Mouse (Mus musculus) lung, postnatal 14 days (tissue): ENCODE results near the gene Mlycd.

Experiments
- DNase-seq: peaks from one replicate; pipeline ENCODE4 v3.0.0; 2021

The Mlycd gene

GRCm38 (mm10) chr8:119404648-119405047 is 10.0 kb downstream of the Mlycd start:
- DNase-seq, result no peak

GRCm38 (mm10) chr8:119408311-119408710 is 13.6 kb downstream of the Mlycd start:
- DNase-seq, result no peak

GRCm38 (mm10) chr8:119412037-119412734 is 17.5 kb downstream of the Mlycd start:
- no peak for DNase-seq

- DNase-seq, result peak; percentile 82
Observed at GRCm38 (mm10) chr8:119412735-119413498, 18.2 kb downstream of the Mlycd start.

- DNase-seq, result no peak
Observed at GRCm38 (mm10) chr8:119413605-119414004, 18.9 kb downstream of the Mlycd start.

GRCm38 (mm10) chr8:119420318-119420717 is 25.6 kb downstream of the Mlycd start:
- no peak for DNase-seq

- DNase-seq, result no peak
Observed at GRCm38 (mm10) chr8:119421603-119422122, 27.0 kb downstream of the Mlycd start.

- DNase-seq, result no peak
Observed at GRCm38 (mm10) chr8:119422123-119422711, 27.5 kb downstream of the Mlycd start.

GRCm38 (mm10) chr8:119423631-119424141 is 29.0 kb downstream of the Mlycd start:
- DNase-seq, result peak; percentile 46

GRCm38 (mm10) chr8:119424199-119424733 is 29.6 kb downstream of the Mlycd start:
- no peak for DNase-seq

GRCm38 (mm10) chr8:119424740-119425139 is 30.1 kb downstream of the Mlycd start:
- DNase-seq, result no peak

GRCm38 (mm10) chr8:119425533-119425932 is 30.9 kb downstream of the Mlycd start:
- DNase-seq, result peak; percentile 53

GRCm38 (mm10) chr8:119426069-119426735 is 31.5 kb downstream of the Mlycd start:
- DNase-seq, result peak; percentile 49

GRCm38 (mm10) chr8:119427634-119428349 is 33.1 kb downstream of the Mlycd start:
- no peak for DNase-seq

GRCm38 (mm10) chr8:119428350-119428740 is 33.7 kb downstream of the Mlycd start:
- no peak for DNase-seq

- no peak for DNase-seq
Observed at GRCm38 (mm10) chr8:119428766-119429327, 34.2 kb downstream of the Mlycd start.

GRCm38 (mm10) chr8:119429552-119429951 is 34.9 kb downstream of the Mlycd start:
- no peak for DNase-seq

- no peak for DNase-seq
Observed at GRCm38 (mm10) chr8:119430250-119430649, 35.6 kb downstream of the Mlycd start.

GRCm38 (mm10) chr8:119430690-119431089 is 36.0 kb downstream of the Mlycd start:
- no peak for DNase-seq

GRCm38 (mm10) chr8:119432372-119432771 is 37.7 kb downstream of the Mlycd start:
- no peak for DNase-seq

- DNase-seq, result no peak
Observed at GRCm38 (mm10) chr8:119433582-119434174, 39.0 kb downstream of the Mlycd start, which contains the start of gene Osgin1. Gene Osgin1 (plus strand): TSS chr8:119434124.
